Mouse (Mus musculus) bone marrow, adult 2 months (tissue): ENCODE measurements at regions not wholly inside any gene's neighbourhood (a gene's known extent, or its start where the extent isn't known, plus 50 kb on each side); places are given as distances from the start of the nearest gene placed in this dataset.

Experiments
- CTCF ChIP-seq: fragments of 200-500 bp; IDR thresholded peaks from 2 replicates; pipeline ENCODE4 v1.5.1; 2011; ENCODE audit warnings: low read length, control low read depth; ENCODE audit not compliant: control insufficient read depth, insufficient read depth
- POLR2A ChIP-seq: fragments of 200-500 bp; IDR thresholded peaks from 2 replicates; pipeline ENCODE4 v1.6.1; 2011; ENCODE audit warnings: low read depth, mild to moderate bottlenecking, control low read depth, low read length, borderline replicate concordance; ENCODE audit not compliant: control insufficient read depth

GRCm38 (mm10) chr2:18524387-18524786 is 131.8 kb upstream of the Dnajc1 start:
- TF ChIP-seq POLR2A = no peak
- TF ChIP-seq CTCF = no peak
